Mouse (Mus musculus) 3134 (cell line): Measurements from ENCODE around the gene Kmt2e.
"Not testable (repeated sequence)": the region's sequence is repeated elsewhere in the genome, so short reads cannot be mapped to it uniquely, and the experiment has no call there.

Experiments used
- DNase-seq: peaks from one replicate; pipeline ENCODE4 v3.0.0-alpha.2; 2011; ENCODE audit warnings: low spot score; ENCODE audit not compliant: insufficient read length; ENCODE audit errors: extremely low read depth

The Kmt2e gene

DNA sequence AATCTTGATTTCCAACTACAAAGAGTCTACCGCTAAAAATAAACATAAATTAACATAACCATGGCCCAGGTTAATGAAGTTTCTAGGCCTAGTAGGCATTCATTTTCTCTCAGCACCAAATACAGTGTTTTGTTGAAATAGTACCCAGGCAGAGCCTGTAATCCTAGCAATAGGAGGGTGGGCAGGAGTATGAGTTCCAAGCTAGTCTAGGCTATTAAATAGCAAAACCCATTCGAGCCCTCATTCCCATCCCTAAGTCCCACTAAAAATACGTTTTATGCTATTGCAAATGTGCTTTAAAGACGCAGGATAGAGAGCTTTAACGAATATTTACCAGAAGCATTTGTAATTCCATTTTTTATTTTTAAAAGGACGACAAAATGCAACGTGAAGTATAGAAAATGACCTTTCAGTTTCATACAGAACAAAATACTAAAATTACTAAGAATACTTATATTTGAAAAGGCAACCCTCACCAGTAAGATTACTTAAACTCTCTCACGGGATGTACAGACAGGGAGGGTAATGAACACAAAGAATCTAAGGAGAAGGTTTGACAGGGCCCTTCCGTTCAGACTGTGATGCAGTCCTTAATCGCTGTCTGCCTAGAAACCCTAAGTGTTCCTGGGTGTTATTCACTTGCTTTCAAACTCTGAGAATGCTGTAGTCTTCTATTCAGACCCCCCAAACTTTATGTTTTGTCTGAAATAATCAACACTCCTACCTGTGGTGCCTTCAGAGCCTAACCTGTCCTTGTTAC is 2.1 kb upstream of the Kmt2e start:
- no peak for DNase-seq

DNA sequence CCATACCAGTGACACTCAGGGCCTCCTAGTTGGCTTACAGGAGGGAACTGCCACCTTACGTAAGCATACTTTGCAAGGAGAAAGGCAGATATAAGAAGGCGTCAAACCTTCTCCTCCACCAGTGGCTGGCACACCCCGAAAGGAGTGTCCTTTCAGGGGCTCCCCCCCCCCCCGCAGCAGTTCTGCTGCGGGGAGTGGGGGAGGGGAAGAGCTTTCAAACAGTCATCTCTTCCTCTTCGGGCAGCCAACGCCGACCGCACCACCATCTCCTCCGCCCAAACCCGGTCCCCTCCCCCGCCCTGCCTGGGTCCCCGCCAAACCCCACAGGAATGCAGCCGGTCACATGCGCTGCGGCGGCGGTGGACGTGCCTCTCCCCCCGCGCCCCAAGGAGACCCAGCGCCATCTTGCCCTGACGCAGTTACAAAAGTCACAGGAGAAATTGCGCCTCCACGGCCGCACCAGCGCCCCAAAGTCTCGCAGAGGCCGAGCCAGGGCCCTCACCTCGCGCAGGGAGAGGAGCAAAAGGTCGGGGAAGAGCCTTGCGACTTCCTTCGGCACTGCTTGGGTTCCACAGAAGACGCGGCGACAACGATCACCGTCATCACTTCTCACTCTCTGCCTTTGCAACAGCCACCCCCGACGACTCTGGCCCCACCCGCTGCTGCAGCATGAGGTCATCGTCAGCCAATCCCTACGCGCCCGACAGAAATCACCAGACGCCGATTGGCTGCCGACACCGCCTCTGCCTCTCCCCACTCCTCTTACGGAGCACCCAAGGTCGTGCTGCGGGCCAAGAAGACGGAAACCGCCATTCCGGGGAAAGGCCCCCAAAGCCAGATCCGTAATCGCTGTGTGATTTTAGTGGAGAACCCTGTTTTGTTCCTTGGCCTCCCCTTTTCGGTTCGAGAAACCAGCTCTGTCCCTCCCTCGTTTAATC is 1.3 kb upstream of the Kmt2e start:
- DNase-seq: peak; percentile 99

DNA sequence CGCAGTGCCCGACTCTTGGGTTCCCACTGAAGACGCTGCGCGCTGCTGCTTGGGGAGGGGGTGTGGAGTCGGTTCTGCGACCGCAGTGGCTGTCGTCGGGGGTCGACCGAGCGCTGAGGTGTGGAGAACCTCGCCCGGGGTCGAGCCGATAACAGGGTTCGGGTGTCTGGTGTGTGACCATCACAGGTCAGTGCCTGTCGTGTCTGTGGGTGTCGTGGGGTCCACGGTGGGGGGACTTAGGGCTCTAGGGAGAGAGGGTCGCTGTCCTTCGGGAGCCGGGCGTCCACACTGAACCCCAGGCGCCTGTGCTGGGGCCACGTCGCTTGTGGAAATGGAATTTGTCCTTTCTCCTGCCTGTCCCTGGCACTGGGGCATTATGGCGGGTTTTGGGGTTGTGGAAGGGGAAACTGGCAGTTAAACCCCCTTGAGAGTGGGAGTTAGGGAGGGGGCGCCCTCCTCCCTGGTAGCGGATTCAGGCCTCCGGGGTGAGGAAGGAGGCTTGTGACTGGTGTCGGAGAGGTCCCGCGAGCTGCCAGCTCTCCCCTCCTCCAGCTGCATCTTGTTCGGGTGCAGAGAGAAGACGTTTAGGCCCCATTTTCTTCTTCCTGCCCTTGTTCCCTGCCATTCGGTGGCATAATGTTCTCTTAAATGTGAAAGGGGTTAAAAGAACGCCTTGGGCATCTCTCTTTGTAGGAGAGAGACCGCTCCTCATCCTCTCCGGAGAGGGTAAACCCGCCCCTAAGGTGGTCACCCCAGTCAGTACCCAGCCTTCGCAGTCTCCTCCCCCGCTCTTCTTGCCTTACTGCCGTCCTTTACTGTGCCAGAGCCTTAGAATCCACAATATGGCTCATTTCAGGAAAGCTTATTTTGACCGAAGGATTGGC is 599 bp downstream of the Kmt2e start:
- peak; percentile 59 for DNase-seq

DNA sequence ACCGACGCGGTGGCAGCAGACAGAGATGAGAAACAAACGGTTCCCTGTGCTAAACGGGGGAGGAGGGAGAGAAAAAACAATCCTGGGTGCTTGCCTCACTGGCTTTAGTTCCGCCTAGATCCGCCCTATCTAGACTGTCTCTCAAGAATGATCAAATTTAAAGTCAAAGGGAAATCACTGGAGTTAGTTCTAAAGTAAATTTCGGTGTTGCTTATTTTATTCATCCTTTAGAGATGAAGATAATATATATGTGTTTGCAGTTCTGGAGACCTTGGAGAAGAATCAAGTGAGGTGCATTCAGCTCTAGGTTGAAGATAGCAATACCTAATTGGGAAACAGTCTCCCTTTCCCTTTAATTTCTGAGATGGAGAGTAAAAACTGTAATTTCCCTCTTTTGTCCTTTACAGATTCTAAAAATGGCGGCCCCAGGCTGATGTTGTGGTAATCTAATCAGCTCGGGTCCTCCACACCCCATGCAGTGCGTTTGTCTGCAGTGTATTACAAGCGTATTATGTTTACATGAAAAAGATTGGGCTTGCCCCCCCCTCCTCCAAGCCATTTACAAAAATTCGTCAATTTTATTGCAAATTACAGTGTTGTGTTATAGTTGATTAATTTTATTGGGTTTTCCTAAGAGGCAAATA is 1.4 kb downstream of the Kmt2e start:
- no peak for DNase-seq

DNA sequence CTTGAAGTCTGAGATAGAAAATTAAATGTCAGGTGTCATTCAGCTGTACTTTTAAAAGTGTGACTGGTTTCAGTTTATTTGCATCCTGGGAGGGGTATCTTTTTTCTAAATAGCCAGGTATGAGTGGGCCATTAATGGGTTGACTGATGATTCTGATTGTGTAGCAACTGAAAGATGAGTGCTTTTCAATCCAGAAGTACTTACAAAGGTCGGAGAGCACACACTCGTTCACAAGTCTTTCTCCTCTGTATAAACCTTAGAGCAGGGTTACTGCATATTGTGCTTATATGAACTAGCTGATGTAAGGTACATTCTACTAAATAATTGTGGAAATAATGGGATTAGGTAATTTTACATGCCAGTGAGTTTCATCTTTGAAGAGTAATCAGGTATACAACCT is 2.5 kb downstream of the Kmt2e start:
- DNase-seq: no peak

DNA sequence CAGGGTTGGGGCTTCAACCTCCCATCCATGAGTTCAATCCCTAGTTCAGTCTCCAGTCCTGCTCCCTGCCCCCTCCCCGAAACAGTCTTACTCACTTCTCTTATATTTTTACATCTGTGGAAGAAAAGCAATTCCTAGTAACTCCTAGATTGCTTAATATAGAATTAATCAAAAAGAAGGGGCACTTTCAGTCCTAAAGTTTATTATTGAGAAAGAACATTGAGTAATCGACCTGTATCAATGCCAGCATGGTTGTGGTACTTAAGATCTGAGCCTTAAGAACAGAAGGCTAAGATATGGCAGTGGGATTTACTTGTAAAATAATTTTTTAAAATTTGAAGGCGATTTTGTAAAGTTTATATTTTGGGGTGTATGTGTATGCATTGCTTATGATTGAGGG is 5.6 kb downstream of the Kmt2e start:
- DNase-seq: no peak

DNA sequence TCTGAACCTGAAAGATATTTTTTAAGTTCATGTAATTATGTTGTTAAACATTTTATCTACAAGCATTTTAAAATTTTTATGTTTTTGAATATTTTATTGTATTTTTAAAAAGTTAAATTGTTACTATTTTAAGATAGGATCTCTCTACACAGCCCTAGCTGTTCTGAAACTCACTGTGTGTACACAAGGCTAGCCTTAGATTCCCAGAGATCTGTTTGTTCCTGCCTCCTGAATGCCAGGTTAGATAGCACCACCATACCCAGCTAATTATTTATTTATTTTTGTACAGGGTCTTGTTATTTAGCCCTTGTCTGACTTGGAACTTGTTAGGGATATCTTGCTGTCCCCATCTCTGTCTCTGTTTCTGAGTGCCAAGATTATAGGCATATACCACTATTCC is 6.3 kb downstream of the Kmt2e start:
- DNase-seq: no peak

DNA sequence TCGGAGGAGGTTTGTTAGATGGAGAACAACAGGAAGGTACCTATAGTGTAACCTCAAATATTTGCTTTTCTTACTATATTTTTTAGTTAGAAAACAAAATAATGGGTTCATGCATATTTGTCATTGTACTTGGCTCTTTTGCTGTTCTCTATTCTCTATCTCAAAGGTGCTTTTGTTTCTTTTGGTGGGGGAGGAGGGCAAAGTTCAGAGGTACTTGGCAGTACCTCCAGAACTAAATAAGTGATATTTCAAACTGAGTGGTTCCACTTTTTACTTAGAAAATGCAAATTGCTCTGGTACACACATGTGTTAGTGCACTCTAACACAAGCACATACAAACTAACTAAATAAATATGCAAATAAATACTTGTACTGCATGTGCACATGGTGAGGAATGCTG is 7.7 kb downstream of the Kmt2e start:
- DNase-seq: no peak

DNA sequence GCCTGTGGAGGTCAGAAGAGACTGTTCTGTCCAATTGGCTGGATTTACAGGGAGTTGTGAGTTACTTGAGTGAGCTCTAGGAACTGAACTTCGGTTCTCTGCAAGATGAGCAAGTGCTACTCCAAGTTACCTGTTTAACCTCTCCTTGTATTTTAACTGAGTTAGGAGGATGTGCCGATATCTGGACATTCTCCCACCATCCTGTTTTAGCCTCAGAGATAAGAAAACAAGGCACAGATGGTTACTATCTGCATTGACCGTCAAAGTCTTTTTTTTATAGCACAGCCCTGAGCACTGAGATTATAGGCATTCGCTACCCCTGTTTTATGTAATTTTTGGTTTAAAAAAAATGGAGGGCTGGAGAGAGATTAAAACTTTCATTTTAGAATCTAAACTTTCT is 10.2 kb downstream of the Kmt2e start:
- no peak for DNase-seq

DNA sequence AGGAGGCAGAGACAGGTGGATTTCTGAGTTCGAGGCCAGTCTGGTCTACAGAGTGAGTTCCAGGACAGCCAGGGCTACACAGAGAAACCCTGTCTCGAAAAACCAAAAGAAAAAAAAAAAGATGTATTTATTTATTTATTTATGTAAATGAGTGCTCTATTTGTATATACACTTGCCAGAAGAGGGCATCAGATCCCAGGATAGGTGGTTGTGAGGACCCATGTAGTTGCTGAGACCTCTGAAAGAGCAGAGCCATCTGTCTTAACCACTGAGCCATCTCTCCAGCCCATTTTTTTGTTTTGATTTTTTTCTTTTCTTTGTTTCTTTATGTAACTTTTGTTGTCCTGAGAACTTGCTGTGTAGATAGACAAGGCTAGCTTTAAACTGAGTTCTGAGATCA is 19.3 kb downstream of the Kmt2e start:
- not testable (repeated sequence) for DNase-seq

DNA sequence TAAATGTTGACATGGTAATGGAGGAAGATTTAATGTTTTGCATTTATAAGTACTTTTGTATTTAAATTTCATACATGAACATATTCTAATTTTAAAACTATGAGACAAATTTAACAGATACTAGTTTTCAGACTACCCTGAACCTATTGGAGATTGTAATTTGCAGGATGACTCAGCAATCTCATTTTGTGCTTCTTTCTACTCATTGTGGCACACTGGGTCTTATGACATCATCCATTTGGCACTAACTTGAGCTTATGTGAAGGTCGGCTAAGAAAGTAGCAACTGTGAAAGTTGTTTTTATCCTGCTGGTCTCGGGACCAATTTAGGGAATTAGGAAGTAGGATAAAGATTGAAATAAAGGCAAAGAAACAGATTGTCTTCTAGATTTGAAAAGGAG is 27.4 kb downstream of the Kmt2e start:
- DNase-seq: peak; percentile 42

DNA sequence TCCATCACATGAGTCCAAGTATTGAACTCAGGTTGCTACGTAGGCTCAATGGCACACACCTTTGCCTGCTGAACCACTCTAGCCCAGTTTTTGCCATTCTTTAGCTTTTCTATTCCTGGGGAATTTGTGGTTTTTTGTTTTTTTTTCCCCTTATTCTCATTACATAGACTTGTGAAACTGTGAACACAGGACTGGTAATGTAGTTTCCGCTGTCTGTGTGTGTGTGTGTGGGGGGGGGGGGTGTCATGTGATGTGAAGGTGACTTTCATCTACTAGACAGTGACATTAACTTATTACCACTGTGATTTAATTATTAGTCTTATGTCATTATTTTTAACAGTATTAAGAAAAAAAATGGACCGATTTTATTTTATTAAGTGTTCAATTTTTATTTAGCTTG is 30.0 kb downstream of the Kmt2e start:
- no peak for DNase-seq

DNA sequence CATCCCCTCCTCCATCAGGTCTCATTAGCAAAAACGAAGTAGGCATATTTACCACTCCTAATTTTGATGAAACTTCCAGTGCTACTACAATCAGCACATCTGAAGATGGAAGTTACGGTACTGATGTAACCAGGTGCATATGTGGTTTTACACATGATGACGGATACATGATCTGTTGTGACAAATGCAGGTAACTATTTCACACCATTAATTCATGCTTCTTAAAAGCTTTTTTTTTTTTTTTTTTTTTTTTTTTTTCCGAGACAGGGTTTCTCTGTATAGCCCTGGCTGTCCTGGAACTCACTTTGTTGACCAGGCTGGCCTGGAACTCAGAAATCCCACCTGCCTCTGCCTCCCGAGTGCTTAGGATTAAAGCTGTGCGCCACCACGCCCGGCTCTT is 30.5 kb downstream of the Kmt2e start:
- no peak for DNase-seq

DNA sequence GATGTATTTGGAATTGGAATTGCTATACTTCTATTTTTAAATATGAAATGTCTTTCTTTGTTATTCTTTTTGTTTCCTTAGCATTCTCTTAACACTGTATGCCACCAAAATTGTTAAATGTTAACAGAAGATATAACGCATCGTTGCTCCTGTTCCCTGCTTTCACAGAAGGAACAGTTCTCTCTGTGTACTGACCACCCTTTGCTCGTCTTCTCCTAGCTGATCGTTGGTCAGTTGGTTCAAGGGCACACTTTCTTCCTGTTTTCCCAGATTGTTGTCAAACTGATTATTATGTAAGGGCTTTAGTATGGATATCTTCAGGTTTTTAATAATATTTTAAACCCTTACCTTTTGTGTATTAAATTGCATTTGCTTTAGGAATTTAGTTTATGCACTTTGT is 32.3 kb downstream of the Kmt2e start:
- DNase-seq: no peak

DNA sequence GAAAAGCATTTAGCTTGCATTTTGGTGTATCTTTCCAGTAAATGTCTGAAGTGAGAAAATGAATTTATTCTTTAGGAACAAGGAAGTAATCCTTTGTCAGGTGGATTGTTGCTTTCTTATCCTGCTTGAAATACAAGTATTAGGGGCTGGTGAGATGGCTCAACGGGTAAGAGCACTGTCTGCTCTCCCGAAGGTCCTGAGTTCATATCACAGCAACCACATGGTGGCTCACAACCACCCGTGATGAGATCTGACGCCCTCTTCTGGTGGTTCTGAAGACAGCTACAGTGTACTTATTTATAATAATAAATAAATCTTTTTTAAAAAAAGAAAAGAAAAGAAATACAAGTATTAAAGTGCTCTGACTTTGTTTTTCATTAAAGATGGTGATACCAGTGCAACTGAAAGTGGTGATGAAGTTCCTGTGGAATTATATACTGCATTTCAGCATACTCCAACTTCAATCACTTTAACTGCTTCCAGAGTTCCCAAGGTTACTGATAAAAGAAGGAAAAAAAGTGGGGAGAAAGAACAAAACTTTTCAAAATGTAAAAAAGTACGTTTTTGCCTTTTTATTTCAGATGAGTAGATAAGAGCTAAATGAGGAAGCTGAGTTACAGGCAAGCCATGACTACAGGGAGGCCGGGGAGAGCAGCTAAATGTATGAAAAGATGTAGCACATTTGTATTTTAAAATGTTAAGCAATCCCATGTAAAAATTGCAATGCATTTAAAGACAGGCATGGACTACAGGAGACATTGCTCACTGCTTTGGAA is 39.0 kb downstream of the Kmt2e start:
- no peak for DNase-seq

DNA sequence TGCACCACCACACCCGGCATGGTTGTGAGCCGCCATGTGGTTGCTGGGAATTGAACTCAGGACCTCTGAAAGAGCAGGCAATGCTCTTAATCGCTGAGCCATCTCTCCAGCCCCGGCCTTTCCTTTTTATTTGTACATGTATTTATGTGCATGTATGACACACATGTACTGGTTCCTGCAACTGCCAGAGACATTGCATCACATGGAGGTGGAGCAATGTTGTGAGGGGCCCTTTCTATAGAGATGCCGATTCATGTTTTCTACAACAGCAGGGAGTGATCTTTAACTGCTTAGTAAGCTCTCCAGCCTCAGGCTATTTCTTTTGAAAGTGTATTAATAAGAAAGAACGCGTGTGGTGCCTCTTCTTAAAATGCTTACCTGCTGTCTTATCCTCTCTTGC is 49.6 kb downstream of the Kmt2e start:
- DNase-seq: no peak

DNA sequence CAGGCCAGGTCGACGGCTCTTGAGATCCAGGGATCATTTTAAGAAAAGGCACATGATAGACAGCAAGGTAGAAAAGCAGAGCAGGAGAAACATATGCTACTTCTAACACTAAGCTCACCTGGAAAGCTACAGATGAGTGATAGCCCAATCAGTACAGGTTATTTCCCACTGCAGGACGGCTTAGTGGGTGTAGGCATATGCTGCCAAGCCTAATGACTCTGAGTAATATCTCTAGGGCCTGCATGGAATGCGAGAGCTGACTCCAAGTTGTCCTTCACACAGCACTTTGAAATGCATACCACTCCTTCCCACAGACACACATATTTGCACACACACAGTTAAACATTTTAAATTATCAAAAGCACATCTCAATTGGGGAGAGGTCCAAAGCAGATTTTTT is 55.0 kb downstream of the Kmt2e start:
- DNase-seq: no peak

DNA sequence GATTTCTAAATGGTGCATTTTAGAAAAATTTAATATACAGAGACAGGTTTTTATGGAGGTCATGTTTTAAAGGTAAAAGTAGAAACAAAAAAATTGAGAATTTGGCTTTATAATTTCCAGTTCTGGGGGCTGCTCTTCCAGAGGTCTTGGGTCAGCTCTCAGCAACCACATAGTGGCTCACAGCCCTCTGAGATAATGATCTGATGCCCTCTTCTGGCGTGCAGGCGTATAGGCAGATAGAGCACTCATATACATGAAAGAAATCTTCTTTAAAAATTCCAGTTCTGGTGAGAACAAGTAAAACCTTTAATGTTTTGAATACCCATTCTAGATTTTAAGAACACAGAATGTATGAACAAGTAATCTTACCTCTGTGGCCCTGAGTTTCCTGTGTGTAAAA is 56.6 kb downstream of the Kmt2e start:
- no peak for DNase-seq

DNA sequence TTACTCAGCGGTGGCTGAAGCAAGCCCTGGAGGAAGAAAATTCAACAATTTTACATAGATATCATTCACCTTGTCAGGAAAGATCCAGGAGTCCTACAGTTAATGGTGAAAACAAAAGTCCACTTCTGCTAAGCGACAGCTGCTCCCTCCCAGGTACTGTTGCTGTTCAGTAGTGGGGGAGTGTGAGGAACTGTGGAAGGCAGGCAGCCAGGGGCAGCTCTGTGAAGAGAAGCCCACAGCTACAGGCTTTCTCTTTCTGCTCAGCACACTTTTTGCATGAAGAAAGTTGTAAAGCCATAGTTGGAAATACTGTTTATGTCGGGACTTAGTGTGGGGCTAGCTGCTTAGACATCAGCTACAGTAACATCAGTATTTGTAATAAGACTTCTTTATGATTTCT is 62.2 kb downstream of the Kmt2e start:
- no peak for DNase-seq

DNA sequence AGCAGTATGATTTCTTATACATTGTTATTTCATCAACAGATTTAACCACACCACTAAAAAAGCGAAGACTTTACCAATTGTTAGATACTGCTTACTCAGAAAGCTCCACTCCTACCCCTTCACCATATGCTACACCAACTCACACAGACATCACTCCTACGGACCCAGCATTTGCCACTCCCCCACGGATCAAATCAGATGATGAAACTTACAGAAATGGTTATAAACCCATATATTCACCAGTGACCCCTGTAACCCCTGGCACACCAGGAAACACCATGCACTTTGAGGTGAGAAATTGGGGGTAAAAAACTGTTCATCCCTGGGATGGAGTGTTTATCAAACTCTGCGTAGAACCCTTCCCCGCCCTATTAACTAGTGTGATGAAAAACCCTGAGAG is 62.7 kb downstream of the Kmt2e start:
- DNase-seq: no peak
